Mouse (Mus musculus): ENCODE data around the gene Sdhb. TPM values are rescaled to one million over a fixed set of nuclear protein-coding genes. Genes with fewer than 3 reads are reported as not detected.

Gene Sdhb
- polyA plus RNA-seq (2015; fragmentation: Illumina TruSeq; extraction: RNeasy Lipid Tissue Mini Kit (QIAGEN cat#74804); ENCODE audit: insufficient read depth, low replicate concordance), result 79.2 TPM

GRCm38 (mm10) chr4:140960781-140961466 is at the start of gene Sdhb:
Sdhb (plus strand) TSS chr4:140961203.

GRCm38 (mm10) chr4:140986711-140987395 is 25.9 kb downstream of the Sdhb start, which contains the start of gene Atp13a2:
Atp13a2 (plus strand) TSS chr4:140986873.

DNA sequence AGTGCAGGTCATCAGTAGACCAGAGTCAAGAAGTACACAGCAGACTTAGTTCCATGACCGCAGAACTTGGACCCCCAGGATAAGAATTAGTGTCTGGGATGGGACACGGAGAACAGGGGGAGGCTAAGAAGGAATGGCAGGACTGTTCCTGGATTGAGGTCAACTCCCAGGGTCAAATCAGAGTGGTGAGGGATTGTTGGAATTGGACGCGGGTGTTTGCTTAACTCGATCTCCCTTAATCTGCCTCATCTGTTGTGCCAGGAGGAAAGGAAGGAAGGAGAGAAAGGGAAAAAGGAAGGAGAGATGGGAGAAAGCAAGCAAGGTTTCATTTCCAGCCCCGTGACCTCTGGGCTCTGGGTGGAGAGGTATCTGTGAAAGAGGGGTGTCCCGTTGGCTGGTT is 49.1 kb downstream of the Sdhb start, which contains the start of gene Mfap2:
Gene Mfap2 (plus strand): TSS at position 301 of the 400 bp plus-strand sequence.

Other genes with a start within 250 kb of the Sdhb start
- gene Padi6, start 218.6 kb upstream of the Sdhb start, polyA plus RNA-seq (2015; fragmentation: Illumina TruSeq; extraction: RNeasy Lipid Tissue Mini Kit (QIAGEN cat#74804); ENCODE audit: insufficient read depth, low replicate concordance), result not detected
- gene Padi4, start 187.0 kb upstream of the Sdhb start, polyA plus RNA-seq (2015; fragmentation: Illumina TruSeq; extraction: RNeasy Lipid Tissue Mini Kit (QIAGEN cat#74804); ENCODE audit: insufficient read depth, low replicate concordance), result 3.8 TPM
- 0.21 TPM for gene Padi3, start 150.6 kb upstream of the Sdhb start, polyA plus RNA-seq (2015; fragmentation: Illumina TruSeq; extraction: RNeasy Lipid Tissue Mini Kit (QIAGEN cat#74804); ENCODE audit: insufficient read depth, low replicate concordance)
- 0.08 TPM for gene Padi1, start 115.4 kb upstream of the Sdhb start, polyA plus RNA-seq (2015; fragmentation: Illumina TruSeq; extraction: RNeasy Lipid Tissue Mini Kit (QIAGEN cat#74804); ENCODE audit: insufficient read depth, low replicate concordance)
- 10.4 TPM for gene Padi2, start 54.9 kb upstream of the Sdhb start, polyA plus RNA-seq (2015; fragmentation: Illumina TruSeq; extraction: RNeasy Lipid Tissue Mini Kit (QIAGEN cat#74804); ENCODE audit: insufficient read depth, low replicate concordance)
- gene Atp13a2, start 25.7 kb downstream of the Sdhb start, polyA plus RNA-seq (2015; fragmentation: Illumina TruSeq; extraction: RNeasy Lipid Tissue Mini Kit (QIAGEN cat#74804); ENCODE audit: insufficient read depth, low replicate concordance), result 27.2 TPM
- gene Mfap2, start 49.2 kb downstream of the Sdhb start, polyA plus RNA-seq (2015; fragmentation: Illumina TruSeq; extraction: RNeasy Lipid Tissue Mini Kit (QIAGEN cat#74804); ENCODE audit: insufficient read depth, low replicate concordance), result 0.58 TPM
- 4.0 TPM for gene Crocc, start 99.3 kb downstream of the Sdhb start, polyA plus RNA-seq (2015; fragmentation: Illumina TruSeq; extraction: RNeasy Lipid Tissue Mini Kit (QIAGEN cat#74804); ENCODE audit: insufficient read depth, low replicate concordance)
- 59.1 TPM for gene Necap2, start 117.2 kb downstream of the Sdhb start, polyA plus RNA-seq (2015; fragmentation: Illumina TruSeq; extraction: RNeasy Lipid Tissue Mini Kit (QIAGEN cat#74804); ENCODE audit: insufficient read depth, low replicate concordance)
- not detected for gene Spata21, start 127.1 kb downstream of the Sdhb start, polyA plus RNA-seq (2015; fragmentation: Illumina TruSeq; extraction: RNeasy Lipid Tissue Mini Kit (QIAGEN cat#74804); ENCODE audit: insufficient read depth, low replicate concordance)
- 35.3 TPM for gene Szrd1, start 178.6 kb downstream of the Sdhb start, polyA plus RNA-seq (2015; fragmentation: Illumina TruSeq; extraction: RNeasy Lipid Tissue Mini Kit (QIAGEN cat#74804); ENCODE audit: insufficient read depth, low replicate concordance)
- gene Fbxo42, start 186.7 kb downstream of the Sdhb start, polyA plus RNA-seq (2015; fragmentation: Illumina TruSeq; extraction: RNeasy Lipid Tissue Mini Kit (QIAGEN cat#74804); ENCODE audit: insufficient read depth, low replicate concordance), result 11.9 TPM

All from spleen, adult 10 weeks (tissue).